Mouse (Mus musculus): ENCODE data around the gene Cebpb. TPM values are rescaled to one million over a fixed set of nuclear protein-coding genes. Genes with fewer than 3 reads are reported as not detected.
A peak's percentile ranks its signal among the peaks of the same experiment; 100 is the strongest.

Gene Cebpb
- polyA plus RNA-seq, 1 experiment from 2014 or later: 7.1 TPM

- no peaks in the 10 kb centered on the region for H3K27me3 ChIP-seq
- no peak overlapping the region for H3K9ac ChIP-seq
- 0 out of 2 replicates have a peak, but pooled peaks cover 4% of the 10 kb centered on the region for H3K4me1 ChIP-seq
- H3K4me2 ChIP-seq (replicated peaks): no peak overlapping the region
- H3K27ac ChIP-seq: no peak overlapping the region
- H3K9me3 ChIP-seq: no peaks in the 10 kb centered on the region
- ATAC-seq (ENCODE audit: insufficient number of reproducible peaks, insufficient read depth, low FRiP score, low TSS enrichment): no peak
- no peaks in the 10 kb centered on the region for H3K36me3 ChIP-seq
- WGBS: 76% methylated on average over 4 of the region's 4 CpGs
- H3K4me3 ChIP-seq: no peak overlapping the region
Measured at GRCm38 (mm10) chr2:167669398-167669797, 19.3 kb upstream of the Cebpb start.

GRCm38 (mm10) chr2:167671101-167671633 lies 17.5 kb upstream of the Cebpb start:
- no peaks in the 10 kb centered on the region for H3K36me3 ChIP-seq
- H3K27ac ChIP-seq: no peak overlapping the region
- 0 out of 2 replicates have a peak, but pooled peaks cover 4% of the 10 kb centered on the region for H3K4me1 ChIP-seq
- H3K4me3 ChIP-seq: no peak overlapping the region
- H3K9me3 ChIP-seq: no peaks in the 10 kb centered on the region
- no peak overlapping the region for H3K9ac ChIP-seq
- no peak for ATAC-seq (ENCODE audit: insufficient number of reproducible peaks, insufficient read depth, low FRiP score, low TSS enrichment)
- no peaks in the 10 kb centered on the region for H3K27me3 ChIP-seq
- no peak overlapping the region for H3K4me2 ChIP-seq (replicated peaks)
- WGBS: 74% methylated on average over 5 of the region's 5 CpGs

GRCm38 (mm10) chr2:167672212-167672685 lies 16.5 kb upstream of the Cebpb start:
- H3K4me3 ChIP-seq: no peak overlapping the region
- no peak overlapping the region for H3K9ac ChIP-seq
- H3K9me3 ChIP-seq: no peaks in the 10 kb centered on the region
- H3K4me1 ChIP-seq: 0 out of 2 replicates have a peak, but pooled peaks cover 4% of the 10 kb centered on the region
- no peaks in the 10 kb centered on the region for H3K36me3 ChIP-seq
- peak overlapping the region; percentile 21; the same call in 1 of the 2 replicates for H3K4me2 ChIP-seq (replicated peaks)
- peak; percentile 72 for ATAC-seq (ENCODE audit: insufficient number of reproducible peaks, insufficient read depth, low FRiP score, low TSS enrichment)
- 25% methylated on average over 13 of the region's 13 CpGs for WGBS
- no peak overlapping the region for H3K27ac ChIP-seq
- no peaks in the 10 kb centered on the region for H3K27me3 ChIP-seq

- H3K27me3 ChIP-seq: no peaks in the 10 kb centered on the region
- no peak overlapping the region for H3K4me2 ChIP-seq (replicated peaks)
Measured at GRCm38 (mm10) chr2:167675120-167675909, 13.4 kb upstream of the Cebpb start.

GRCm38 (mm10) chr2:167678600-167678999 lies 10.1 kb upstream of the Cebpb start:
- Histone ChIP-seq H3K9me3 (no peaks in the 10 kb centered on the region), H3K4me1 (no peaks in the 10 kb centered on the region), H3K4me2 (replicated peaks) (no peak overlapping the region), H3K4me3 (no peak overlapping the region), H3K9ac (no peak overlapping the region), H3K27ac (no peak overlapping the region), H3K27me3 (no peaks in the 10 kb centered on the region), H3K36me3 (no peaks in the 10 kb centered on the region)
- no peak for ATAC-seq (ENCODE audit: insufficient number of reproducible peaks, insufficient read depth, low FRiP score, low TSS enrichment)
- 49% methylated on average over 5 of the region's 5 CpGs for WGBS

More at GRCm38 (mm10) chr2:167675120-167675909, 13.4 kb upstream of the Cebpb start:
- Histone ChIP-seq H3K36me3 (no peaks in the 10 kb centered on the region), H3K27ac (no peak overlapping the region), H3K9me3 (no peaks in the 10 kb centered on the region), H3K9ac (no peak overlapping the region), H3K4me3 (no peak overlapping the region), H3K4me1 (0 out of 2 replicates have a peak, but pooled peaks cover 4% of the 10 kb centered on the region)
- ATAC-seq (ENCODE audit: insufficient number of reproducible peaks, insufficient read depth, low FRiP score, low TSS enrichment): no peak
- 37% methylated on average over 14 of the region's 14 CpGs for WGBS

- Histone ChIP-seq H3K4me1 (no peaks in the 10 kb centered on the region), H3K27me3 (no peaks in the 10 kb centered on the region), H3K9me3 (no peaks in the 10 kb centered on the region), H3K4me2 (replicated peaks) (no peak overlapping the region), H3K27ac (no peak overlapping the region), H3K36me3 (no peaks in the 10 kb centered on the region), H3K4me3 (no peak overlapping the region), H3K9ac (no peak overlapping the region)
- 2% methylated on average over 13 of the region's 13 CpGs for WGBS
- no peak for ATAC-seq (ENCODE audit: insufficient number of reproducible peaks, insufficient read depth, low FRiP score, low TSS enrichment)
Measured at GRCm38 (mm10) chr2:167679902-167680430, 8.7 kb upstream of the Cebpb start.

- Histone ChIP-seq H3K4me1 (no peaks in the 10 kb centered on the region), H3K27me3 (no peaks in the 10 kb centered on the region), H3K36me3 (no peaks in the 10 kb centered on the region), H3K9me3 (no peaks in the 10 kb centered on the region), H3K4me3 (no peak overlapping the region), H3K4me2 (replicated peaks) (no peak overlapping the region), H3K9ac (no peak overlapping the region), H3K27ac (no peak overlapping the region)
- WGBS: 49% methylated on average over 5 of the region's 5 CpGs
- no peak for ATAC-seq (ENCODE audit: insufficient number of reproducible peaks, insufficient read depth, low FRiP score, low TSS enrichment)
Measured at GRCm38 (mm10) chr2:167680657-167681056, 8.1 kb upstream of the Cebpb start.

- Histone ChIP-seq H3K27me3 (peaks cover 20% of the 10 kb centered on the region), H3K4me3 (no peak overlapping the region), H3K4me2 (replicated peaks) (no peak overlapping the region), H3K36me3 (no peaks in the 10 kb centered on the region), H3K4me1 (0 out of 2 replicates have a peak, but pooled peaks cover 5% of the 10 kb centered on the region), H3K9me3 (no peaks in the 10 kb centered on the region), H3K27ac (no peak overlapping the region), H3K9ac (no peak overlapping the region)
- WGBS: 71% methylated on average over 3 of the region's 3 CpGs
- no peak for ATAC-seq (ENCODE audit: insufficient number of reproducible peaks, insufficient read depth, low FRiP score, low TSS enrichment)
Measured at GRCm38 (mm10) chr2:167683721-167684120, 5.0 kb upstream of the Cebpb start.

GRCm38 (mm10) chr2:167685137-167685536 lies 3.6 kb upstream of the Cebpb start:
- H3K4me2 ChIP-seq (replicated peaks): no peak overlapping the region
- no peak overlapping the region for H3K27ac ChIP-seq
- no peaks in the 10 kb centered on the region for H3K9me3 ChIP-seq
- 7% methylated on average over 8 of the region's 8 CpGs for WGBS
- H3K36me3 ChIP-seq: no peaks in the 10 kb centered on the region
- ATAC-seq (ENCODE audit: insufficient number of reproducible peaks, insufficient read depth, low FRiP score, low TSS enrichment): no peak
- H3K27me3 ChIP-seq: peaks cover 34% of the 10 kb centered on the region
- H3K4me3 ChIP-seq: no peak overlapping the region
- 0 out of 2 replicates have a peak, but pooled peaks cover 12% of the 10 kb centered on the region for H3K4me1 ChIP-seq
- H3K9ac ChIP-seq: no peak overlapping the region

- ATAC-seq (ENCODE audit: insufficient number of reproducible peaks, insufficient read depth, low FRiP score, low TSS enrichment): no peak
- WGBS: 79% methylated on average over 3 of the region's 3 CpGs
- H3K27ac ChIP-seq: no peak overlapping the region
- H3K27me3 ChIP-seq: peaks cover 40% of the 10 kb centered on the region
- H3K4me1 ChIP-seq: 0 out of 2 replicates have a peak, but pooled peaks cover 12% of the 10 kb centered on the region
- no peak overlapping the region for H3K4me2 ChIP-seq (replicated peaks)
- no peak overlapping the region for H3K9ac ChIP-seq
- no peak overlapping the region for H3K4me3 ChIP-seq
- H3K36me3 ChIP-seq: no peaks in the 10 kb centered on the region
- no peaks in the 10 kb centered on the region for H3K9me3 ChIP-seq
Measured at GRCm38 (mm10) chr2:167685865-167686264, 2.9 kb upstream of the Cebpb start.

- Histone ChIP-seq H3K4me3 (no peak overlapping the region), H3K4me2 (replicated peaks) (no peak overlapping the region), H3K9ac (no peak overlapping the region), H3K36me3 (no peaks in the 10 kb centered on the region), H3K4me1 (0 out of 2 replicates have a peak, but pooled peaks cover 12% of the 10 kb centered on the region), H3K9me3 (no peaks in the 10 kb centered on the region), H3K27ac (no peak overlapping the region), H3K27me3 (peaks cover 46% of the 10 kb centered on the region)
- ATAC-seq (ENCODE audit: insufficient number of reproducible peaks, insufficient read depth, low FRiP score, low TSS enrichment): no peak
- 72% methylated on average over 16 of the region's 16 CpGs for WGBS
Measured at GRCm38 (mm10) chr2:167686382-167687249, 2.1 kb upstream of the Cebpb start.
